Mouse (Mus musculus): ENCODE results near the gene Pramef6. TPM values are rescaled to one million over a fixed set of nuclear protein-coding genes. Genes with fewer than 3 reads are reported as not detected.
"Not testable (repeated sequence)": the region's sequence is repeated elsewhere in the genome, so short reads cannot be mapped to it uniquely, and the experiment has no call there.

Pramef6 gene
- total RNA-seq (2021) (not detected), polyA plus RNA-seq (2012; rRNA removed) (not detected in 2 replicates)
- long read RNA-seq, result 0 reads

DNA sequence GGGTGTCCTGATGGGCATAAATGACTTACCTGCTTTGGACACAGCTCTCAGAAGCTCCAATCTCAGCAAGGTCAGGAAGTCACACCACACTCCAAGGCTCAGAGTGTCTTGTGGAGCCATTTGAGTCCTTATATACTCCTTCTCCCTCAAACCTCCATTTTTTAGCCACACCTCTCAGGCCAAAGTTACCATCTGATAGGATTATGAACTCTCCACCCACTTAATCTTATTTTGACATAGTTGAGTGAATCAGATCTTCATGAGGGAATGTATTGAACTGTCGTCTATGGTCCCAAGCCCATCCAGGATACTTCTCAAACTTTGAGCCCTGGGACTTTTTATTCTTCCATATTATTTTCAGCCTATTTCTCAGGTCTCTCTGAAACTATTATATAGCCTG lies at the start of gene Pramef6:
Pramef6 (minus strand) TSS at position 101 of the 400 bp plus-strand sequence.
- not testable (repeated sequence) for DNase-seq

DNA sequence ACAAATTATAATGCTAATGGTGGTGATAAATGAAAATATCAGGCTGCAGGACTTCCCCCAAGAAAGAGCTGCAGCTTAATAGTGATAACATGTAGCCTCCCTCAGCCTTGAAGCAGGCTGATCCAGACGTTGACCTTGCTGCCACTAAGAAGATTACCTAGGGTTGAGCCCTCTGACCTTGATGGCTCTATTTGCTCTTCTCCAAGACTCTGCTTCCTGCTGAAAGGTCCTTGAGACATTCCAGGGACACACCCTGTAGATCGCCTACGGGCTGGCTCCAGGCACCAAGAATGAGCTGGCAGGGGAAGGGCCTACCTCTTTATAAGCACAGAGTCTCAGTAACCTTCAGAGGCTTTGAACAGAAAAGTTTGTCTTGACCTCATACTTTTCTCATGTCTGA lies 5.8 kb downstream of the Pramef6 start:
- not testable (repeated sequence) for DNase-seq

DNA sequence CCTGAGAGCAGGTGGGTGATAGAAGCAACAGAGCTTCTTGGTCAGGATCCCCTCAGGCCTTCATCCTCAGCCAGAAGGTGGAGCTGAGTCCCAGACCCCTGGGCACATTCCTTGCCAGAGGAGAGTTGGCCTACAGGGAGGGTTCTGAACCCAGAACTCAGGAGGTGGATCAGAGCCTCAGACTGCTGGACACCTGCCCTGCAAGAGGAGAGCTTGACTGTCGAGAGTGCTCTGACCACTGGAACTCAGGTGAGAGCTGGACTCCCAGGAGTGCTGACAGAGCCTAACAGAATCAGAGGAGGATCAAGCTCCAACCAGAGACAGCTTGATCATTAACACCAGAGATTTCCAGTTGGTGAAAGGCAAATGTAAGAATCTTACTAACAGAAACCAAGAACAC lies 17.8 kb downstream of the Pramef6 start:
- DNase-seq, result not testable (repeated sequence)

DNA sequence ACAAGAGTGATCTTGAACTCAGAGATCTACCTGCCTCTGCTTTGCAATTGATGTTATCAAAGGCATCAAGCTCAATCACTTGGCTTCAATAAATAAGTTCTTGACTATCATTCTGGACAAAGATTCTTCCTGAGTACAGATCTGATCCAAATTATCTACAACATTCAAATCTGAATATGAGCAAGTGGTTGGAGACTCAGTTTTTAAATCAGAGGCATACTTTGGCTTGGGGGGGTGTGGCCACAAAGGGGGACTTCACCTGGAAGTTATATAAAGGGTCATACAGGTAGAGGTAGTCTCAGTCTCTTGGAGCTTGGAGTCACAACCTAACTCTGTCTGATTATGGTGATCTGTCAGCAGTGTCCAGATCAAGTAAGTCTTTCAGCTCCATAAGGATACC lies 54.0 kb downstream of the Pramef6 start, which contains the start of gene Gm13103:
Gm13103 (plus strand) TSS at position 301 of the 400 bp plus-strand sequence.
- not testable (repeated sequence) for DNase-seq

Other genes starting within 250 kb of the Pramef6 start
- not detected for gene Gm13088, start 243.1 kb downstream of the Pramef6 start, total RNA-seq (2021)
- gene Gm13088, start 243.1 kb downstream of the Pramef6 start, polyA plus RNA-seq (2012; rRNA removed), result not detected in 2 replicates
- not detected for gene Gm13089, start 197.7 kb downstream of the Pramef6 start, total RNA-seq (2021)
- gene Gm13089, start 197.7 kb downstream of the Pramef6 start, polyA plus RNA-seq (2012; rRNA removed), result not detected in 2 replicates
- not detected for gene Gm13078, start 180.9 kb downstream of the Pramef6 start, total RNA-seq (2021)
- gene Gm13078, start 180.9 kb downstream of the Pramef6 start, polyA plus RNA-seq (2012; rRNA removed), result not detected in 2 replicates
- not detected for gene Gm13023, start 111.0 kb downstream of the Pramef6 start, total RNA-seq (2021)
- not detected in 2 replicates for gene Gm13023, start 111.0 kb downstream of the Pramef6 start, polyA plus RNA-seq (2012; rRNA removed)
- not detected for gene Gm13084, start 84.3 kb downstream of the Pramef6 start, total RNA-seq (2021)
- not detected in 2 replicates for gene Gm13084, start 84.3 kb downstream of the Pramef6 start, polyA plus RNA-seq (2012; rRNA removed)
- not detected for gene Gm13103, start 53.9 kb downstream of the Pramef6 start, total RNA-seq (2021)
- gene Gm13103, start 53.9 kb downstream of the Pramef6 start, polyA plus RNA-seq (2012; rRNA removed), result not detected in 2 replicates
- not detected for gene Pramef25, start 50.6 kb upstream of the Pramef6 start, total RNA-seq (2021)
- not detected in 2 replicates for gene Pramef25, start 50.6 kb upstream of the Pramef6 start, polyA plus RNA-seq (2012; rRNA removed)
- gene Gm13101, start 66.6 kb upstream of the Pramef6 start, total RNA-seq (2021), result not detected
- not detected in 2 replicates for gene Gm13101, start 66.6 kb upstream of the Pramef6 start, polyA plus RNA-seq (2012; rRNA removed)
- gene Pramef17, start 94.0 kb upstream of the Pramef6 start, total RNA-seq (2021), result not detected
- not detected in 2 replicates for gene Pramef17, start 94.0 kb upstream of the Pramef6 start, polyA plus RNA-seq (2012; rRNA removed)
- gene Pramel4, start 158.7 kb upstream of the Pramef6 start, total RNA-seq (2021), result not detected
- not detected in 2 replicates for gene Pramel4, start 158.7 kb upstream of the Pramef6 start, polyA plus RNA-seq (2012; rRNA removed)
- not detected for gene Gm13102, start 206.1 kb upstream of the Pramef6 start, total RNA-seq (2021)
- not detected in 2 replicates for gene Gm13102, start 206.1 kb upstream of the Pramef6 start, polyA plus RNA-seq (2012; rRNA removed)